Mouse (Mus musculus): ENCODE results near the gene RPS10-NUDT3. TPM values are rescaled to one million over a fixed set of nuclear protein-coding genes. Genes with fewer than 3 reads are reported as not detected.

The RPS10-NUDT3 gene
- polyA plus RNA-seq, 1 experiment from 2014 or later, result not detected

- no peak overlapping the region for H3K27ac ChIP-seq
- WGBS (ENCODE audit: missing documents), result 94% methylated on average over 8 of the region's 8 CpGs
- no peak overlapping the region for H3K4me3 ChIP-seq (ENCODE audit: inconsistent target)
- peaks cover 36% of the 10 kb centered on the region for H3K36me3 ChIP-seq (ENCODE audit: inconsistent target)
- peaks cover 18% of the 10 kb centered on the region for H3K79me2 ChIP-seq (ENCODE audit: inconsistent target)
Measured at GRCm38 (mm10) chr17:27628376-27628775, 6.6 kb downstream of the RPS10-NUDT3 start.

- 38% methylated on average over 4 of the region's 5 CpGs for WGBS (ENCODE audit: missing documents)
- Histone ChIP-seq H3K4me3 (ENCODE audit: inconsistent target) (no peak overlapping the region), H3K36me3 (ENCODE audit: inconsistent target) (peaks cover 28% of the 10 kb centered on the region), H3K27ac (no peak overlapping the region), H3K79me2 (ENCODE audit: inconsistent target) (peaks cover 9% of the 10 kb centered on the region)
Measured at GRCm38 (mm10) chr17:27627451-27627850, 7.6 kb downstream of the RPS10-NUDT3 start.

GRCm38 (mm10) chr17:27626681-27627080 lies 8.3 kb downstream of the RPS10-NUDT3 start:
- Histone ChIP-seq H3K36me3 (ENCODE audit: inconsistent target) (peaks cover 20% of the 10 kb centered on the region), H3K79me2 (ENCODE audit: inconsistent target) (peaks cover 9% of the 10 kb centered on the region), H3K4me3 (ENCODE audit: inconsistent target) (no peak overlapping the region), H3K27ac (no peak overlapping the region)
- 88% methylated on average over 4 of the region's 5 CpGs for WGBS (ENCODE audit: missing documents)

- H3K4me3 ChIP-seq (ENCODE audit: inconsistent target), result no peak overlapping the region
- no peak overlapping the region for H3K27ac ChIP-seq
- WGBS (ENCODE audit: missing documents), result 93% methylated on average over 7 of the region's 7 CpGs
- peaks cover 19% of the 10 kb centered on the region for H3K79me2 ChIP-seq (ENCODE audit: inconsistent target)
- H3K36me3 ChIP-seq (ENCODE audit: inconsistent target), result peaks cover 10% of the 10 kb centered on the region
Measured at GRCm38 (mm10) chr17:27625455-27626251, 9.4 kb downstream of the RPS10-NUDT3 start.

GRCm38 (mm10) chr17:27623360-27624326 lies 11.4 kb downstream of the RPS10-NUDT3 start, which contains the start of gene Nudt3:
Gene Nudt3, minus strand, starts transcription at chr17:27623495.
- H3K79me2 ChIP-seq (ENCODE audit: inconsistent target), result peaks cover 39% of the 10 kb centered on the region
- peak within 1 kb of the TSS; percentile 62 for H3K27ac ChIP-seq
- WGBS (ENCODE audit: missing documents), result 12% methylated on average over 45 of the region's 91 CpGs
- H3K4me3 ChIP-seq (ENCODE audit: inconsistent target), result peak within 1 kb of the TSS; percentile 52
- H3K36me3 ChIP-seq (ENCODE audit: inconsistent target), result no peaks in the 10 kb centered on the region

- WGBS (ENCODE audit: missing documents), result 1% methylated on average over 65 of the region's 80 CpGs
- Histone ChIP-seq H3K4me3 (ENCODE audit: inconsistent target) (peak overlapping the region; percentile 52), H3K79me2 (ENCODE audit: inconsistent target) (peaks cover 47% of the 10 kb centered on the region), H3K27ac (peak overlapping the region; percentile 47), H3K36me3 (ENCODE audit: inconsistent target) (no peaks in the 10 kb centered on the region)
Measured at GRCm38 (mm10) chr17:27622611-27623359, 12.2 kb downstream of the RPS10-NUDT3 start.

GRCm38 (mm10) chr17:27621705-27622531 lies 13.1 kb downstream of the RPS10-NUDT3 start:
- WGBS (ENCODE audit: missing documents), result 2% methylated on average over 23 of the region's 23 CpGs
- Histone ChIP-seq H3K79me2 (ENCODE audit: inconsistent target) (peaks cover 56% of the 10 kb centered on the region), H3K4me3 (ENCODE audit: inconsistent target) (peak overlapping the region; percentile 52), H3K36me3 (ENCODE audit: inconsistent target) (no peaks in the 10 kb centered on the region), H3K27ac (peak overlapping the region; percentile 47)

- Histone ChIP-seq H3K79me2 (ENCODE audit: inconsistent target) (peaks cover 64% of the 10 kb centered on the region), H3K27ac (peak overlapping the region; percentile 47; the same call in 1 of the 2 replicates), H3K36me3 (ENCODE audit: inconsistent target) (no peaks in the 10 kb centered on the region), H3K4me3 (ENCODE audit: inconsistent target) (peak overlapping the region; percentile 52)
- WGBS (ENCODE audit: missing documents), result 50% methylated on average over 8 of the region's 8 CpGs
Measured at GRCm38 (mm10) chr17:27621161-27621560, 13.9 kb downstream of the RPS10-NUDT3 start.

- no peaks in the 10 kb centered on the region for H3K36me3 ChIP-seq (ENCODE audit: inconsistent target)
- peaks cover 100% of the 10 kb centered on the region for H3K79me2 ChIP-seq (ENCODE audit: inconsistent target)
- WGBS (ENCODE audit: missing documents), result 50% methylated on average over 6 of the region's 7 CpGs
- H3K4me3 ChIP-seq (ENCODE audit: inconsistent target), result no peak overlapping the region
- no peak overlapping the region for H3K27ac ChIP-seq
Measured at GRCm38 (mm10) chr17:27615388-27615787, 19.6 kb downstream of the RPS10-NUDT3 start.

- H3K4me3 ChIP-seq (ENCODE audit: inconsistent target), result no peak overlapping the region
- peaks cover 100% of the 10 kb centered on the region for H3K79me2 ChIP-seq (ENCODE audit: inconsistent target)
- 97% methylated on average over 3 of the region's 4 CpGs for WGBS (ENCODE audit: missing documents)
- no peak overlapping the region for H3K27ac ChIP-seq
- no peaks in the 10 kb centered on the region for H3K36me3 ChIP-seq (ENCODE audit: inconsistent target)
Measured at GRCm38 (mm10) chr17:27613016-27613415, 22.0 kb downstream of the RPS10-NUDT3 start.

- no peak overlapping the region for H3K27ac ChIP-seq
- 51% methylated on average over 5 of the region's 5 CpGs for WGBS (ENCODE audit: missing documents)
- peaks cover 100% of the 10 kb centered on the region for H3K79me2 ChIP-seq (ENCODE audit: inconsistent target)
- H3K36me3 ChIP-seq (ENCODE audit: inconsistent target), result no peaks in the 10 kb centered on the region
- no peak overlapping the region for H3K4me3 ChIP-seq (ENCODE audit: inconsistent target)
Measured at GRCm38 (mm10) chr17:27611994-27612393, 23.0 kb downstream of the RPS10-NUDT3 start.

GRCm38 (mm10) chr17:27611519-27611884 lies 23.5 kb downstream of the RPS10-NUDT3 start:
- WGBS (ENCODE audit: missing documents), result 66% methylated on average over 3 of the region's 3 CpGs

GRCm38 (mm10) chr17:27610679-27611518 lies 24.1 kb downstream of the RPS10-NUDT3 start:
- WGBS (ENCODE audit: missing documents), result 87% methylated on average over 10 of the region's 10 CpGs
- H3K79me2 ChIP-seq (ENCODE audit: inconsistent target), result peaks cover 100% of the 10 kb centered on the region
- no peak overlapping the region for H3K4me3 ChIP-seq (ENCODE audit: inconsistent target)
- H3K27ac ChIP-seq, result no peak overlapping the region
- H3K36me3 ChIP-seq (ENCODE audit: inconsistent target), result no peaks in the 10 kb centered on the region

More at GRCm38 (mm10) chr17:27611519-27611884, 23.5 kb downstream of the RPS10-NUDT3 start:
- H3K27ac ChIP-seq, result no peak overlapping the region
- peaks cover 100% of the 10 kb centered on the region for H3K79me2 ChIP-seq (ENCODE audit: inconsistent target)
- H3K36me3 ChIP-seq (ENCODE audit: inconsistent target), result no peaks in the 10 kb centered on the region
- no peak overlapping the region for H3K4me3 ChIP-seq (ENCODE audit: inconsistent target)
